ENCODE assay signal across 10 mouse cellular contexts in genomic region chr19:16113295-16113694, GRCm38 (mm10). TPM values are rescaled to one million over a fixed set of nuclear protein-coding genes. Genes with fewer than 3 reads are reported as not detected.
DNase-seq lines count a peak whose midpoint lies in the region; ATAC-seq and TF ChIP-seq lines count a peak whose summit lies in the region.
"Had no signal": no experiment of that assay in that cellular context is flagged by ENCODE, and none has a peak within 500 bp of the region (broad histone marks: within the 10 kb centered on the region; RNA-seq: fewer than 3 reads in every experiment).

No protein-coding gene starts in this region.

- WGBS in kidney, embryonic 16.5 days: 44% methylated on average over 1 of the region's 1 CpGs
- 71% methylated on average over 1 of the region's 1 CpGs for WGBS in intestine, postnatal 0 days

- intact Hi-C loops in heart, postnatal 10 days (cut with DNase I): no loop called here

- no peak for TF ChIP-seq CTCF in intestine, postnatal 0 days (IDR thresholded peaks at IDR 0.05; ENCODE audit: low read depth)

- H3K9me3 ChIP-seq in kidney, embryonic 16.5 days (ENCODE audit: low read length): no peaks in the 10 kb centered on the region
- no peaks in the 10 kb centered on the region for H3K9me3 ChIP-seq in intestine, postnatal 0 days (ENCODE audit: control insufficient read depth)
- H3K9me3 ChIP-seq: liver, embryonic 15.5 days had no signal

- H3K9ac ChIP-seq in kidney, embryonic 16.5 days (replicated peaks; ENCODE audit: low read length): no peak overlapping the region
- no peak overlapping the region for H3K9ac ChIP-seq in intestine, postnatal 0 days (ENCODE audit: low read depth, low read length)
- H3K9ac ChIP-seq: liver, embryonic 15.5 days had no signal

- ATAC-seq in kidney, embryonic 16.5 days (ENCODE audit: low FRiP score, low TSS enrichment): no peak
- peak; percentile 96 for ATAC-seq in cerebellum, adult (ENCODE audit: insufficient number of reproducible peaks, low FRiP score, low TSS enrichment)
- ATAC-seq in intestine, postnatal 0 days: no peak

- no peaks in the 10 kb centered on the region for H3K4me1 ChIP-seq in kidney, embryonic 16.5 days (ENCODE audit: insufficient read depth, low read length)
- H3K4me1 ChIP-seq in intestine, postnatal 0 days (replicated peaks; ENCODE audit: control insufficient read depth, insufficient read depth, low read length): no peaks in the 10 kb centered on the region
- H3K4me1 ChIP-seq: liver, embryonic 15.5 days had no signal

- H3K4me3 ChIP-seq in kidney, embryonic 16.5 days (ENCODE audit: low read length): no peak overlapping the region
- H3K4me3 ChIP-seq in intestine, postnatal 0 days (ENCODE audit: low read depth, low read length): no peak overlapping the region
- H3K4me3 ChIP-seq: layer of hippocampus, adult 2 months; liver, embryonic 15.5 days had no signal

- H3K27ac ChIP-seq in kidney, embryonic 16.5 days (ENCODE audit: low read length): no peak overlapping the region
- H3K27ac ChIP-seq in intestine, postnatal 0 days (ENCODE audit: low read depth, low read length): no peak overlapping the region
- H3K27ac ChIP-seq: layer of hippocampus, adult 2 months; liver, embryonic 15.5 days had no signal

- DNase-seq in kidney, adult 18-20 months: peak; percentile 75
- DNase-seq in NIH3T3 (ENCODE audit: low read depth): peak; percentile 49
- peak; percentile 85 to 88 for DNase-seq in heart, postnatal 10 days
- no peak for DNase-seq in urinary bladder, adult 18-20 months (ENCODE audit: low spot score in 2 of 2)
- DNase-seq: spleen, adult 18-20 months had no signal

- no peaks in the 10 kb centered on the region for H3K27me3 ChIP-seq in kidney, embryonic 16.5 days (ENCODE audit: insufficient read depth, low read length)
- H3K27me3 ChIP-seq in intestine, postnatal 0 days (replicated peaks; ENCODE audit: control insufficient read depth, insufficient read depth, low read length): no peaks in the 10 kb centered on the region
- H3K27me3 ChIP-seq: liver, embryonic 15.5 days had no signal

- H3K4me2 ChIP-seq in kidney, embryonic 16.5 days (replicated peaks; ENCODE audit: low read depth, low read length): no peak overlapping the region
- no peak overlapping the region for H3K4me2 ChIP-seq in intestine, postnatal 0 days (replicated peaks; ENCODE audit: low read depth)
- H3K4me2 ChIP-seq: liver, embryonic 15.5 days had no signal

- H3K36me3 ChIP-seq in kidney, embryonic 16.5 days (ENCODE audit: insufficient read depth, low read length): no peaks in the 10 kb centered on the region
- H3K36me3 ChIP-seq in intestine, postnatal 0 days (ENCODE audit: control insufficient read depth, insufficient read depth): no peaks in the 10 kb centered on the region
- H3K36me3 ChIP-seq: liver, embryonic 15.5 days had no signal

RNA-seq across cellular contexts. Expression of gene Gnaq, which starts 19.3 kb away (rescaled TPM):
- 40.0 and 41.4 TPM in 2 replicates for polyA plus RNA-seq in kidney, embryonic 16.5 days (2015; fragmentation: Nextera tagmentation; extraction: Ambion mirVana)
- total RNA-seq in heart, postnatal 10 days (2021): 10 to 100 TPM; 37.3 to 38.1 TPM
- 17.1 and 17.8 TPM in 2 replicates for polyA plus RNA-seq in intestine, postnatal 0 days (2015; fragmentation: Nextera tagmentation; extraction: Ambion mirVana)

Comparison
In these comparisons a context has a peak if more than half of its experiments do, and no peak if none do; other contexts are left out.
1. DNase-seq: peak in kidney, adult 18-20 months (single experiment), NIH3T3 (single experiment) and heart, postnatal 10 days (2 of 2); none in urinary bladder, adult 18-20 months (0 of 2).